11 mouse cellular contexts compared by ENCODE assay signal in the genomic region with DNA sequence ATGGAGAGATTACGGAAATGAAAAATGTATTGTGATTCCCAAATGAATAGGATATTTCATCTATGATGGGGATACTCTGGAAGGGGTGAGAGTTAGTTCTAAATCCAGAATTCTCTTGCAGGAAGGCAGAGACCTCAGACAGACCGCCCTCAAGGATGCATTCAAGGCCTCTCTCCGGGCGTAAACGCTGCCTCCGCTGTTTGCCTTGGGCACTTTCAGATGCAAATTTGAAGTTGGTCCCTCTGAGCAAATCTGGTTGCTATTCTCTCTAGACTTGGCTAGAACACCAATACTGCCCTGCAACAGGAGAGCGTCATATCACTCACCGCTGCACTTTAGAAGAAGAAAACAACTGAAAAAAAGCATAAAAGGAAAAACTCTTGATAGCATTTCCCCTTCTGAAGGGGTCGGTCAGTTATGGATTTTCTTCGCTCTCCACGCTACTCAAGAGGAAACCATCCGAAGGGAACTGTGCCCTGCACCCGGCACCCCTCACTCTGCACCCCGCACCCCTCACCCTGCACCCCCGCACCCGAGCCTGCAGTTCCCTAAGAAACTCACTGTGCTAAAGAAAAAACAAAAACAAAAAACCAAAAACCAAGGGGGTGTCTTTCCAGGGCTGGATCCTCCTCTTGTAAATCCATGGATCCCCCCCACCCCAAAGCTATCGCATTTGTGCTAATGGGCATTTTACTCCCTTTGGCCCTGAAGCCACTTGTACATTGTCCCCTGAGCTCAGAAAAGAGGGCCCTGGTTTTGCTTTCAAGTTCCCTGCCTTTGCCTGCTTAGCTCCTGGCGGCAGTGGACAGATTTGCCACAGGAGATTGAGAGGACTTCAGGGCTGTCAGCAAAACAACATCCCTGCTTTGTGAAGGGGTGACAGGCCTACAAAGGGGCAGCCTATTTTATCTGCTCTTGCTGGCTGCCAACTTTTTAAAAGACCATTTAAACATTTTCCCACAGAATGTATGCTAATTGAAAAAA.
DNase-seq lines count a peak whose midpoint lies in the region; ATAC-seq lines count a peak whose summit lies in the region.
"Had no signal": no experiment of that assay in that cellular context is flagged by ENCODE, and none has a peak within 500 bp of the region (broad histone marks: within the 10 kb centered on the region; RNA-seq: fewer than 3 reads in every experiment).

No protein-coding gene starts in this region.

- ATAC-seq in embryonic facial prominence, embryonic 11.5 days (replicated peaks; ENCODE audit: insufficient number of reproducible peaks, low FRiP score, low TSS enrichment, low read depth): no peak
- ATAC-seq in hindbrain, embryonic 13.5 days (ENCODE audit: low FRiP score): no peak
- no peak for ATAC-seq in neural tube, embryonic 15.5 days (ENCODE audit: low FRiP score)
- ATAC-seq: lung, postnatal 0 days had no signal

- no peak overlapping the region; the same call in 1 of the 2 replicates for H3K9ac ChIP-seq in embryonic facial prominence, embryonic 11.5 days (replicated peaks; ENCODE audit: low read length)
- H3K9ac ChIP-seq in hindbrain, embryonic 13.5 days: no peak overlapping the region
- no peak overlapping the region for H3K9ac ChIP-seq in neural tube, embryonic 15.5 days (replicated peaks)

- no peak overlapping the region for H3K27ac ChIP-seq in embryonic facial prominence, embryonic 11.5 days (replicated peaks; ENCODE audit: low read depth, low read length)
- no peak overlapping the region for H3K27ac ChIP-seq in hindbrain, embryonic 13.5 days
- 0 out of 2 replicates have a peak overlapping the region, but pooled peaks have one; percentile 20 for H3K27ac ChIP-seq in neural tube, embryonic 15.5 days (replicated peaks)

- no peaks in the 10 kb centered on the region for H3K36me3 ChIP-seq in embryonic facial prominence, embryonic 11.5 days (replicated peaks; ENCODE audit: control insufficient read depth, insufficient read depth, low read depth, low read length)
- no peaks in the 10 kb centered on the region for H3K36me3 ChIP-seq in hindbrain, embryonic 13.5 days
- H3K36me3 ChIP-seq in neural tube, embryonic 15.5 days: no peaks in the 10 kb centered on the region

- WGBS in embryonic facial prominence, embryonic 11.5 days: 17% methylated on average over 18 of the region's 18 CpGs
- WGBS in hindbrain, embryonic 13.5 days: 8% methylated on average over 18 of the region's 18 CpGs
- 16% methylated on average over 18 of the region's 18 CpGs for WGBS in neural tube, embryonic 15.5 days

- no peaks in the 10 kb centered on the region for H3K27me3 ChIP-seq in embryonic facial prominence, embryonic 11.5 days (ENCODE audit: control insufficient read depth, insufficient read depth, low read length)
- peaks cover 10% of the 10 kb centered on the region; the same call in 1 of the 2 replicates for H3K27me3 ChIP-seq in hindbrain, embryonic 13.5 days
- H3K27me3 ChIP-seq in neural tube, embryonic 15.5 days (replicated peaks): no peaks in the 10 kb centered on the region; the same call in 1 of the 2 replicates

- no peaks in the 10 kb centered on the region for H3K9me3 ChIP-seq in embryonic facial prominence, embryonic 11.5 days (replicated peaks; ENCODE audit: control insufficient read depth, low read length)
- H3K9me3 ChIP-seq in hindbrain, embryonic 13.5 days: no peaks in the 10 kb centered on the region
- no peaks in the 10 kb centered on the region for H3K9me3 ChIP-seq in neural tube, embryonic 15.5 days (replicated peaks)

- DNase-seq in ovary, adult 18-20 months (ENCODE audit: low spot score): peak; percentile 34
- DNase-seq in ovary, postnatal 10 days (ENCODE audit: low spot score): no peak
- peak; percentile 20 for DNase-seq in embryonic facial prominence, embryonic 11.5 days (ENCODE audit: low spot score)
- DNase-seq in layer of hippocampus, adult 9-11 months: no peak
- DNase-seq in left cerebral cortex, adult 11 months (ENCODE audit: low spot score): no peak
- DNase-seq: cerebellum, adult 9-10 months; left cerebral cortex, postnatal 4 days; spleen, adult 18-20 months had no signal

- no peaks in the 10 kb centered on the region; the same call in 1 of the 2 replicates for H3K4me1 ChIP-seq in embryonic facial prominence, embryonic 11.5 days (ENCODE audit: control insufficient read depth, insufficient read depth, low read length)
- H3K4me1 ChIP-seq in hindbrain, embryonic 13.5 days (replicated peaks): peaks cover 21% of the 10 kb centered on the region
- H3K4me1 ChIP-seq in neural tube, embryonic 15.5 days: peaks cover 18% of the 10 kb centered on the region

- no peak overlapping the region for H3K4me3 ChIP-seq in embryonic facial prominence, embryonic 11.5 days (ENCODE audit: low read depth, low read length)
- no peak overlapping the region for H3K4me3 ChIP-seq in hindbrain, embryonic 13.5 days
- H3K4me3 ChIP-seq in neural tube, embryonic 15.5 days (replicated peaks): no peak overlapping the region

- H3K4me2 ChIP-seq in embryonic facial prominence, embryonic 11.5 days (ENCODE audit: low read depth, low read length): no peak overlapping the region
- H3K4me2 ChIP-seq in hindbrain, embryonic 13.5 days: peak overlapping the region; percentile 17; the same call in 1 of the 2 replicates
- peak overlapping the region; percentile 15; the same call in 1 of the 2 replicates for H3K4me2 ChIP-seq in neural tube, embryonic 15.5 days

Comparison
In these comparisons a context has a peak if more than half of its experiments do, and no peak if none do; other contexts are left out.
1. DNase-seq: peak in ovary, adult 18-20 months (single experiment) and embryonic facial prominence, embryonic 11.5 days (single experiment); none in ovary, postnatal 10 days (single experiment), layer of hippocampus, adult 9-11 months (single experiment) and left cerebral cortex, adult 11 months (single experiment).